Mouse (Mus musculus) layer of hippocampus, postnatal 25 days (tissue): ENCODE data around the gene Ptbp3. TPM values are rescaled to one million over a fixed set of nuclear protein-coding genes. Genes with fewer than 3 reads are reported as not detected.
A peak's percentile ranks its signal among the peaks of the same experiment; 100 is the strongest.
"Not testable (repeated sequence)": the region's sequence is repeated elsewhere in the genome, so short reads cannot be mapped to it uniquely, and the experiment has no call there.

ENCODE experiments used
- DNase-seq, 2 experiments: peaks; one replicate each; pipeline ENCODE4 v3.0.0; 2022; ENCODE audit warnings: mixed read lengths in 2 of 2, low spot score in 1 of 2; ENCODE audit errors: extremely low spot score in 1 of 2
- total RNA-seq, 2 experiments: library from RNA; stranded (reverse); gene quantifications; 2 replicates each; pipeline ENCODE4 v1.2.3; 2021

The Ptbp3 gene
- 10 to 100 TPM; 30.0 to 37.7 TPM for total RNA-seq

GRCm38 (mm10) chr4:59549175-59549976 is at the start of gene Ptbp3:
Gene Ptbp3 (minus strand): TSS chr4:59549364.
- DNase-seq: peak; percentile 77 to 88

GRCm38 (mm10) chr4:59596556-59596955 is 47.4 kb upstream of the Ptbp3 start:
- no peak for DNase-seq

DNA sequence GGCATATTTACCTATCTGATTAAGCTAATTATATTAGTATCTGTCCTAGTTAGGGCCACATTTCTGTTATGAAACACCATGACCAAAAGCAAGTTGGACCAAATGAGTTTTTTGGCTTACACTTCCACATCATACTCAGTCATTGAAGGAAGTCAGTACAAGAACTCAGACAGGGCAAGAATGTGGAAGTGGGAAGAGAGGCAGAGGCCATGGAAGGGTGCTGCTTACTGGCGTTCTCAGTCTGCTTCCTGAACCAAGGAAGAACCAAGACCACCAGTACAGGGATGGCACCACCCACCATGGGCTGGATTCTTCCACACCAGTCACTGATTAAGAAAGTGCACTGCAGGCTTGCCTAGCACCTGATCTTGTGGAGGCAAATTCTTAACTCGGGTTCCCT is 45.5 kb upstream of the Ptbp3 start:
- DNase-seq: no peak

- DNase-seq: no peak
Measured at GRCm38 (mm10) chr4:59587872-59588226, 38.7 kb upstream of the Ptbp3 start.

- DNase-seq: no peak
Measured at GRCm38 (mm10) chr4:59587215-59587871, 38.2 kb upstream of the Ptbp3 start.

- no peak for DNase-seq
Measured at GRCm38 (mm10) chr4:59585097-59585496, 35.9 kb upstream of the Ptbp3 start.

DNA sequence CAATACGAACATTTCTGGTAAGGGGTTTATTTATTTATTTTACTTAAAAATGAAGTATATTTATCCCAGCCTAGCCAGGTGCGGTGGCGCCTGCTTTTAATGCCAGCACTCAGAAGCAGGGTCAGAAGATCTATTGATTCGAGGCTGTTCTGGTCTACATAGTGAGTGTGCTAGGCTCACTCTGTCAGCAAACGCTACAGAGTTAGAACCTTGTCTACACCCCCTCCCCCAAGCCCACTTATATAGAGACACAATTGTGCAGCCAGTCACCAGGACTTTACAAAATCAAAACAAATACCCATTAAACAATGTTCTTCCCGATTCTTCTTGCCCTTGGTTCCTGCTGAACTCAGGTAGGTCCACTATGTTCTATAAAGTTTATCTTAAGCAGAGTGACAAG is 33.0 kb upstream of the Ptbp3 start:
- no peak for DNase-seq

- DNase-seq: peak; percentile 91 to 93
Measured at GRCm38 (mm10) chr4:59581314-59582185, 32.4 kb upstream of the Ptbp3 start, which contains the start of gene Hsdl2. Gene Hsdl2 (plus strand): TSS chr4:59581563.

DNA sequence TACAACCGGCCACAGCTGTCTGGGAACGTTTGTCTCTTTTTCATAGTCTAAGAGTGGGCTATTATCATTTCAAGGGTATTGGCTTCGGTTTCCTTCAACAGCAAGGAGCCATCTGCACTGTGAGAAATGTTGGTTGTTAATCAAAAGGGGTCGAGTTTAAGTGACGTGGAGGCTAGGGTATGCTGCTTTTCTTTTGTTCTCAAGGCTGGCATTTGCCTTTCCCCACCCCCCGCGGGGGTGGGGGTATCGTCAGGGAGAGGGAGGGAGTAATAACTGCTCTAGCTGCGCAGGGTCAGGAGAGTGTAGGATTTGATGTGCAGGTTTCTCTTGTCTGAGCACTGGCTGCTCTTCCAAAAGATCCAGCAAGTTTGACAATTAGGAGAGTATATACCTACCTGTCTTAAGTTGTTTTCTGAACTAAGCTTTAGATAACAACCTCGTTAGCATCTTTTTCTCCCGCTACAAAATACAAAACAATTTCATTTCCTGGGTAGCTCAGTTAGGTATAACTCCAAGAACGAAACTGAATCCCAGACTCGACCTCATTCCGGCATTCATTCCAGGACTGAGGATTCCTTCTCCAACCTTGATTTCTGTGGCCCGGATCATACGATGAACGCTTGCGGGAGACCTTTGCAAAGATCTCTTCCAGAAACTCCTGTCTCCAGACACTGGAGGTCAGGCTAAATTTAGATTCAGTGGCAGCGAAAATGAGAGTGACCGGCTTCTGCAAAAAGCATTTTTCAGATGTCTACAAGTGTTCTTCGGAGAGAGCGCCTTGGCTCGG is 31.5 kb upstream of the Ptbp3 start:
- no peak for DNase-seq

- no peak for DNase-seq
Measured at GRCm38 (mm10) chr4:59575184-59575958, 26.2 kb upstream of the Ptbp3 start.

DNA sequence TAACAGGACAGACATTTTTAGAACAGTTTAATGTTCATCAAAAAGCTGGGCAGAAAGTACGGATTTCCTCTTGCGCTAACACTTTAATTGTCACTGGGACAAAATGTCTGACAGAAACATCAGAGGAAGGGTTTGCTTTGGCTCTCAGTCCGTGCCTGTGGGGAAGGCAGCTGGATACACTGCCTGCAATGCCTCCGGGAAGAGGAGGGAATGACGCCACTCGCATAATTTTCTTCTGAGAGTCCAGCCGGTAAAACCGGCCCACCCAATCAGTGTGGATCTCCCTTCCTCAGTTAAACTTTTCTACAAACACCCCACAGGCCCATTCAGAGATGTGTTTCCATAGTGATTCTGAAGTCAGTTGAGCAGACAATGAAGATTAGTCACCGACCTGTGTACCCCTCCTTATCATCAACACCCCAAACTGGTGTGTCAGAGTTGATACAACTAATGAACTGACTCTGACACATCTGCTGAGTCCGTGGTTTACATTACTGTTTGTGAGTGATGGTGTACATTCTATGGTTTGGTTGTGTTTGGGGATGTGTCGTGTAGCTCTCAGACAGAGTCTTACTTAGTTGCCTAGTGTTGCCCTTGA is 23.5 kb upstream of the Ptbp3 start:
- DNase-seq: no peak

GRCm38 (mm10) chr4:59570519-59570918 is 21.4 kb upstream of the Ptbp3 start:
- DNase-seq: not testable (repeated sequence)

DNA sequence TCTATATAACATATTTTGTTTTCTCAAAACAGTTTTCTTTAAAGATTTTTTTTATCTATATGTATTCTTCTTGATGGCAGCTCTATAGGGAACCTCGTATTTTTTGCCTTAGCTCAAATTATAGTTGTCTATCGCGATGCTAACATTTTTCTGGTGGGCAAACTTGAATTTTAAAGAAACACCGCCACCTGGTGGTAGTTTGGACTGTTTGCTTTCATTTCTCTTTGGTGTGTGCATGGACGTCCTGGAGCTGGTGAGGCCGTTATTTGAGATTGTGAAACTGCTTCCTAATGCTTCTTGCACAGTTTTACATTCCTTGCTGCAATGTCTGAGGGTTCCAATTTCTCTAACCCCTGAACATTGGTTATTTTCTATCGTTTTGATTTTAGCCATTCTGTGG is 20.4 kb upstream of the Ptbp3 start:
- DNase-seq: peak; percentile 58 to 78

DNA sequence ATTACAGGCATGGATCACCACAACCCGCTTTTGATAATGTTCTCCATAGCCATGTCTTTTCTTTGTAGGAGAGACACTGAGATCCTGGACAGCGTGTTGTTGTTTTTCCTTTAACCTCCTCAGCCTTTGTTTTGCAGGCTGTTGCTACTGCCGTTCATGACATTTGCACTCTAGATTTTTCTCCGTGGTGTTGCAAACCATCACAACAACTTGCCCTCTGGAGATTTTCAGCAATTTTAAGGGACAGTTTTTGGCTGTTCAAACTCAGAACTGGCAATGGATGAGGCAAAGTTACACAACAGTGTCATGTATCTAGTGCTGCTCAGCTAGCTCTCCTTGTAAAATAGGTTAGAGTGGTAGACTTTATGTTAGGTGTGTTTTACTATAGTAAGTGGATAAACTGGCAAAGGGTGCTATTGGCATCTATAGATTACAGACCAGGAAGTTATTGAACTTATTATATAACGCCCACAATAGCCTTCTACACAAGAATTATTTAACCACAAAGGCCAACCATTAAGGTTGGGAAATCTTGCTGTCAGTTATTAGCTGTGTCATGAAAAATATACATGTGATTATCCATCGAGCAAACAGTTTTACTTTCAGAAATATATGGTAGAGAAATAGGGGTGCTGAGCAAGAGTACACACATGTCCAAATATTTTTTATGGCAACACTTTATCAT is 18.6 kb upstream of the Ptbp3 start:
- DNase-seq: no peak

- no peak for DNase-seq
Measured at GRCm38 (mm10) chr4:59565571-59566188, 16.5 kb upstream of the Ptbp3 start.

- DNase-seq: no peak
Measured at GRCm38 (mm10) chr4:59564128-59564527, 15.0 kb upstream of the Ptbp3 start.

DNA sequence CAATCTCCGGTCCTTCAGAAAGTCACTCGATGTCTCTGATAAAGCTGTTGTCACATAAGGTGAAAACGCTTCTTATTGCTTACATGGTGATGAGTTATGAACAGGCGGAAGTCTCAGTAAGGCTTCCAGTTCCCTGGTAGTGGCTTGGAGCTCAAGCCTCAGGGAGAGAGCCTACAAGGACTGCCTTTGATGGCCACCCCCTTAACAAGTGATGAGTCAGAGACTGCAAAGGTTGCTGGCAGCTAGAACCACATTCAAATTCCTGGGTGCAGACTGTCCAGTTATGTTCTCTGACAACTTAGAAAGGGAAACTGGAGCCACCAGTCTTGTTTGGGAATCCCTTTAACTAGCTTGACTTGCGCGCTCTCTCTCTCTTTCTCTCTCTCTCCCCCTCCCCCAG is 11.0 kb upstream of the Ptbp3 start:
- no peak for DNase-seq

DNA sequence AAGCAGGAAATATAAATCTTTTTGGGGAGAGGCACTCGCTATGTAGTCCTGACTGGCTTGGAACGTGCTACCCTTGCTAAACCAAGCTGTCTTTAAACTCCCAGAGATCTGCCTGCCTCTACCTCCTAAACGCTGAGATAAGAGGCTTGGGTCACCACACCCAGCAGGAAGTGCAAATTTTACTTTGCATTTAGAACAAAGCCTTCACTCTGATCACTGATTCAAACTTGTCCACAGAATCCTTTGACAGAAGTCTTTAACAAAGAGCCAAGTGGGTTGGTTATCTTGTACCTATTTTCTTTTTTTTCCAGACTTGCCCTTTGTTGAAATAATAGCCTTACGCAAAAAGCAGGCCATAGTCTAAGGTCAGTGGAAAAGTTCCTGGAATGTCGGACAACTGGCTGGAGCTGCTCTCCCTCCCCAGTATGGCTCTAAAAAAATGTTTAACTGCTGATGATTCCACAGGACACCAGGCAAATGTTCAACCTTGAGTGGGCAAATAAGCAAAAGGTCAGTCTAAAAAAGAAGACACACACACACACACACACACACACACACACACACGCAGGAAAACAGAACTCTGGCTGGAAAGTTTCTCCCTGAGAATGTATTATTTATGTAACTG is 9.0 kb upstream of the Ptbp3 start:
- no peak for DNase-seq
